Mouse (Mus musculus) hindbrain, embryonic 12.5 days (tissue): ENCODE data around the gene Serpinb6a. TPM values are rescaled to one million over a fixed set of nuclear protein-coding genes. Genes with fewer than 3 reads are reported as not detected.

ENCODE experiments used
- ATAC-seq: fragments of 200-750 bp; cut with Nextera tagmentation; 2 replicates; pipeline ENCODE4 v1.8.0; 2017; ENCODE audit warnings: moderate TSS enrichment; ENCODE audit not compliant: low FRiP score
- H3K27ac ChIP-seq: fragments of 300-500 bp; sonication (generic); 2 replicates; pipeline ENCODE4 v1.5.1; 2016; ENCODE audit warnings: mild to moderate bottlenecking
- H3K27me3 ChIP-seq: fragments of 300-500 bp; sonication (generic); 2 replicates; pipeline ENCODE4 v1.6.1; 2016; ENCODE audit warnings: mild to moderate bottlenecking
- H3K36me3 ChIP-seq: fragments of 300-500 bp; sonication (generic); 2 replicates; pipeline ENCODE4 v1.6.1; 2016; ENCODE audit warnings: mild to moderate bottlenecking
- H3K4me1 ChIP-seq: fragments of 300-500 bp; sonication (generic); 2 replicates; pipeline ENCODE4 v1.6.1; 2016
- H3K4me2 ChIP-seq: fragments of 300-500 bp; sonication (generic); replicated peaks from 2 replicates; pipeline ENCODE4 v1.6.1; 2016; ENCODE audit warnings: mild to moderate bottlenecking
- H3K4me3 ChIP-seq: fragments of 300-500 bp; sonication (generic); 2 replicates; pipeline ENCODE4 v1.5.1; 2016; ENCODE audit warnings: mild to moderate bottlenecking
- H3K9ac ChIP-seq: fragments of 300-500 bp; sonication (generic); 2 replicates; pipeline ENCODE4 v1.6.1; 2016; ENCODE audit warnings: mild to moderate bottlenecking, moderate library complexity
- H3K9me3 ChIP-seq: fragments of 300-500 bp; sonication (generic); replicated peaks from 2 replicates; pipeline ENCODE4 v1.6.1; 2016; ENCODE audit warnings: mild to moderate bottlenecking
- WGBS: fragments of 180-500 bp; shearing (Covaris S2); methylation state at CpG from one replicate; pipeline ENCODE4 v1.1.7; 2016; 5-methylcytosine and 5-hydroxymethylcytosine counted together
- polyA plus RNA-seq: library from polyadenylated mRNA; unstranded; fragments of >200 nt; fragmentation: Nextera tagmentation; extraction: Ambion mirVana; gene quantifications from 2 replicates; pipeline ENCODE4 v1.2.1, GENCODE M21; 2016

Gene Serpinb6a
- polyA plus RNA-seq, result 43.0 and 44.2 TPM in 2 replicates

DNA sequence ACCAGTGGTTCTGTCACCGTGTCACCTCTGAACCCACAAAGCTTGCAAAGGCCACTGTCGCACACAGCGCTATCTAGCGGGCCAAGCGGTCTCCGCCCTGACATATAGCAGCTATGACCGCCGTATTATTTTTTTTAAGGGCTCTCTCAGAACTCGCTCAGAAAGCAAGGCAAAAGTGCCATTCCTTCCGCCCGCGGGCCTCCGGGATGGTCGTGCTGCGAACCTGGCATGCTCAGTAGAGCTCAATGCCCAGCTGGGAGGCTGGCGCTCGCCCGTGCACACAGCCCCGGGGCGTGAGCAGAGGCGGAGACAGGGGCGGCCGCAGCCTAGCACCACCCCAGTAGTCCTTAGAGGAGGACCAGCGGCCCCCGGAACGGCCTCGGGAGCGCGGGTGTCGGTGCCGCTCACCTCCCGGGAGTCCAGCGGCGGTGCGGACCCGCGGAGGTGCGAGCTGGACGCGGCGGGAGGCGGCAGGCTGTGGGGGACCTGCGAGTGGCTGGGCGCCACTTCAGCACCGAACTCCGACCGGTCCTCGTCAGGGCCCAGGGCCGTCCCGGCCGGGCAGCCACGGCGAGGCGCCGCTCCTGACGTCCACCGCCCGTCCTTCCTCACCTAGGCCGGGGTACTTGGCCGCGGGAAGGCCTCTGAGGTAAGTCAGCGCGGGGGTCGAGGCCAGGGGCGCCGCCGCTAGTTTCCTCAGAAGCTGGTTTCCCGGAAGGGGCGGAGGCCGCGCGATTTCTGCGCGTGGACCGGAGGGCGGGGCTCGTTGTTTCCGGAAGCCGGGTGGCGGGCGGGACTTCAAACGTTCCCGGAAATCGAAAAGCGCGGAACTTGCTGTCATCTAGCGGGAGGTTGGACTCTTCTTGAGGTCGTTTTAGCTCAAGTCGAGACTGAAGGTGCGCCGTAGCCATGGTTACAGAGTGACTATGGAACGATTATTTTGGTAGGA is at the start of gene Serpinb6a, which contains the start of gene Ripk1:
TSS of gene Serpinb6a (minus strand) at position 737 of the 949 bp plus-strand sequence.
TSS of gene Ripk1 (plus strand) at position 306 of the 949 bp plus-strand sequence.
- Histone ChIP-seq H3K36me3 (0 out of 2 replicates have a peak, but pooled peaks cover 5% of the 10 kb centered on the region), H3K4me2 (peak within 1 kb of the TSS; percentile 74), H3K4me3 (peak within 1 kb of the TSS; percentile 97), H3K4me1 (peaks cover 12% of the 10 kb centered on the region), H3K9me3 (no peaks in the 10 kb centered on the region), H3K9ac (peak within 1 kb of the TSS; percentile 90), H3K27me3 (no peaks in the 10 kb centered on the region), H3K27ac (peak within 1 kb of the TSS; percentile 90)
- WGBS, result under 1% methylated on average over 92 of the region's 92 CpGs
- peak; percentile 97 for ATAC-seq

DNA sequence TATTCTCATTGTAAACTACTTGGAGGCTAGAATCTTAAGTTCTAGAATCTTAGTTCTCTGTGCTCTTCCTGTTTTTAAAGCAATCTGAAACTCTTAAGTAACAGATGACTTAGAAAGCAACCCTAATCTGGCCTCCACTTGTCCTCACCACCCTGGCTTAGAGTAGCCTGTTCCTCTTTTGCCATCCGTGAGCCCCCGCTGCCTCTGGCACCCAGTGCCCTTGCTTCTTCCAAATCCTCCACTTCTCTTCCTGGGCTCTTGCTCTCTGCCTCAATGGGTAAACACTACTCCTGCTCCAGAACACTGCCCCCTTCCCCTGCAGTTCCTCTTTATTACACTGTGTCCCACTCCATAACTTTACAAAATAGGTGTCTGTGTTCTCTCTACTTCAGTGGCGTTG is 49.1 kb upstream of the Serpinb6a start:
- Histone ChIP-seq H3K9me3 (0 out of 2 replicates have a peak, but pooled peaks cover 3% of the 10 kb centered on the region), H3K36me3 (peaks cover 37% of the 10 kb centered on the region)

DNA sequence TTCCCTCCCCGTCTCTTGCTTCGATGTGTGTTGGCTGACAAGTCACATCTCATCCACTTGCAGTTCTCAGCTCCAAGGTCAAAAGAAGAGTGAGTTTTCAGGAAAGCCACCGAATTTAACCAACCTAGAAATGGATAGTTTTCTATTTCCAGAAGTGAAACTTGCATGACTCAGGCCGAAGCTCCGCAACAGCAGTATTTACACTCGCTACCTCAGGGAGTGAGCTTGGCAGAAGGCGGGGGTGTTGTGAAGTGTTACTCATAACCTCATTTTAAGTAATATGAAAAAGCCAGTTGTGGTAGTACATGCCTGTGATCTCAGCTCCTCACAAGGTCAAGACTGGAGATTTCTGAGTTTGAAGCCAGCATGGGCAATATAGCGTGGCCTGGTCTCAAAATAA is 47.9 kb upstream of the Serpinb6a start:
- H3K27me3 ChIP-seq, result no peaks in the 10 kb centered on the region
- no peaks in the 10 kb centered on the region for H3K9me3 ChIP-seq
- H3K4me1 ChIP-seq, result no peaks in the 10 kb centered on the region
- 95% methylated on average over 8 of the region's 8 CpGs for WGBS
- H3K4me3 ChIP-seq, result no peak overlapping the region
- H3K36me3 ChIP-seq, result peaks cover 31% of the 10 kb centered on the region
- H3K27ac ChIP-seq, result no peak overlapping the region
- no peak overlapping the region for H3K4me2 ChIP-seq
- H3K9ac ChIP-seq, result no peak overlapping the region
- no peak for ATAC-seq

More for the DNA sequence above, 49.1 kb upstream of the Serpinb6a start:
- no peak for ATAC-seq
- H3K4me2 ChIP-seq, result no peak overlapping the region
- 94% methylated on average over 3 of the region's 3 CpGs for WGBS
- H3K27me3 ChIP-seq, result no peaks in the 10 kb centered on the region
- no peak overlapping the region for H3K9ac ChIP-seq
- H3K4me3 ChIP-seq, result no peak overlapping the region
- no peak overlapping the region for H3K27ac ChIP-seq
- H3K4me1 ChIP-seq, result no peaks in the 10 kb centered on the region

DNA sequence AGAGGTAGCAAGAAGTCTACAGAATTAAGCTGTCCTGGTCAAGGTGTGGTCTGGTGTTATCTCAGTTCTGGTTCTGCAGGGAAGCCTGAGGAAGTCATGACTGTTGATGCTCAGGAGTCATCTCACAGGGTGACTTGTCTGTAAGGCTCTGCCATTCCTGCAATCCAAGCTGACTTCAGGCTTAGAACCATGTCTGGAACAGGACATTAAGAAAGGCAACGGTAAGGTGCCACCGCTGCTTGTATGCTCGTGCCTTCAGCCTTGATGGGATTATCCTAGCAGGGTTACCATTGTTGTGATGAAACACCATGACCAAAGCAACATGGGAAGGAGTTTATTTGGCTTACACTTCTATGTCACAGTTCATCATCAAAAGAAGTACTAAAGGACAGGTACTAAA is 44.9 kb upstream of the Serpinb6a start:
- H3K4me3 ChIP-seq, result no peak overlapping the region
- ATAC-seq, result no peak
- no peak overlapping the region for H3K27ac ChIP-seq
- H3K9ac ChIP-seq, result no peak overlapping the region
- no peaks in the 10 kb centered on the region for H3K9me3 ChIP-seq
- H3K27me3 ChIP-seq, result no peaks in the 10 kb centered on the region
- H3K4me2 ChIP-seq, result no peak overlapping the region
- H3K36me3 ChIP-seq, result peaks cover 24% of the 10 kb centered on the region
- H3K4me1 ChIP-seq, result no peaks in the 10 kb centered on the region
- WGBS, result 88% methylated on average over 3 of the region's 3 CpGs

DNA sequence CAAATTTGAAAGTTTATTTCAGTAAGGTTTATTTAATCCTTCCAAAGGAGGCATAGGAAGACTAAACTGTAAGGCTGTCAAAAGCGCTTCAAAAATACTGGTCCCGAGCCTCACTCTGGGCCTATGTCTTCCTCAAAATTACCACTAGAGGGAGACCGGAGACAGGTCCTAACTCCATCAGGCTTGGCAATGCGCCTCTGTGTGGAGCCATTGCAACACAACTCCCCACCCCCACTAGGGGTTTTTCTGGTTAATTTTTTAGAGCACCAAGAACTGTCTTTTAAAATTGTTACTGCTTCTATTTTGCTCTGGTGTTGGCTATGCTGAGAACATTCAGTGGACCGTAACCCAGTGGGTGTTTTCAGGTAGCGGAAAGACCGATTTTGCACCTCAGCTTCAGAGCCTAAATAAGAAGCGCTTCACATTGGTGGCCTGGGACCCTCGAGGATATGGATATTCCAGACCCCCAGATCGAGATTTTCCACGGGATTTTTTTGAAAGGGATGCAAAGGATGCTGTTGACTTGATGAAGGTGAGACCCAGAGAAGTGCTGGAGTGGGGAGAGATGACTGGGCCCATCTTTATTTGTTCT is 43.9 kb upstream of the Serpinb6a start:
- no peaks in the 10 kb centered on the region for H3K27me3 ChIP-seq
- peaks cover 20% of the 10 kb centered on the region; the same call in 1 of the 2 replicates for H3K36me3 ChIP-seq
- H3K9me3 ChIP-seq, result no peaks in the 10 kb centered on the region
- no peak overlapping the region for H3K9ac ChIP-seq
- H3K4me1 ChIP-seq, result no peaks in the 10 kb centered on the region
- 42% methylated on average over 11 of the region's 11 CpGs for WGBS
- no peak overlapping the region for H3K4me2 ChIP-seq
- ATAC-seq, result peak; percentile 88
- H3K27ac ChIP-seq, result no peak overlapping the region
- H3K4me3 ChIP-seq, result no peak overlapping the region

DNA sequence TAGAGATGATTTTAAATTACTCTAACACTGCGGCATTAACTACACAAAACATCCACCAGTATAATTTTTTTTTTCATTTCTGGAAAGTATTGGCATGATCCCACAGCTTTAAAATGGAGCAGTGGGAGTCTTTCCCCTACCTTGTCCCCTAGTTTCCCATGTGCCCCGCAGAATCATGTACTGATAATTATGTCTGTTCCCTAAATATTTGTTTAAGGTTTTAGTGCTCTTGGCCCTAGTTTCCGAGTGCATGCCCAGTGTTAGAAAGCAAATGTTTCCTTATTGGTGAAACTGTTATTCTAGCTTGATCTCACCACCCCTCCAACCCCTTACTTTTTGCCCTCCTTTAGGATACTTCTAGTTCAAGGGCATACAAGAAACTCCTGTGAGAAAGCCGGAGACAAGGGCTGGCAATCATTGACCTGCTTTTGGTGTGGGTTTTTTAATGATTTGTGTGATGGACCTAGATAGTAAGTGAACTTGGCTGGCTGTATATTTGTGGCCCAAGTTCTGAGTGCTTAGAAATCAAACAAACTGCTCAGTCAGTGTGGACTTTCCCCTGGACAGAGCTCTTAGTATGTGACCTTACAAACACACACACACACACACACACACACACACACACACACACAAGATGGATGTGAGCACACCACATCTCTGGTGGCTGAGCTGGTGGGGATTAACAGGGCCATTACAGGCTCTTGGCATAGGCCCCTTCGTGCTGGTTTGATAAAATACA is 43.1 kb upstream of the Serpinb6a start:
- Histone ChIP-seq H3K9ac (no peak overlapping the region), H3K27me3 (no peaks in the 10 kb centered on the region), H3K4me3 (no peak overlapping the region), H3K27ac (no peak overlapping the region), H3K4me2 (no peak overlapping the region), H3K4me1 (no peaks in the 10 kb centered on the region), H3K9me3 (no peaks in the 10 kb centered on the region), H3K36me3 (peaks cover 14% of the 10 kb centered on the region; the same call in 1 of the 2 replicates)
- 73% methylated on average over 5 of the region's 5 CpGs for WGBS
- peak; percentile 59; the same call in 1 of the 2 replicates for ATAC-seq

DNA sequence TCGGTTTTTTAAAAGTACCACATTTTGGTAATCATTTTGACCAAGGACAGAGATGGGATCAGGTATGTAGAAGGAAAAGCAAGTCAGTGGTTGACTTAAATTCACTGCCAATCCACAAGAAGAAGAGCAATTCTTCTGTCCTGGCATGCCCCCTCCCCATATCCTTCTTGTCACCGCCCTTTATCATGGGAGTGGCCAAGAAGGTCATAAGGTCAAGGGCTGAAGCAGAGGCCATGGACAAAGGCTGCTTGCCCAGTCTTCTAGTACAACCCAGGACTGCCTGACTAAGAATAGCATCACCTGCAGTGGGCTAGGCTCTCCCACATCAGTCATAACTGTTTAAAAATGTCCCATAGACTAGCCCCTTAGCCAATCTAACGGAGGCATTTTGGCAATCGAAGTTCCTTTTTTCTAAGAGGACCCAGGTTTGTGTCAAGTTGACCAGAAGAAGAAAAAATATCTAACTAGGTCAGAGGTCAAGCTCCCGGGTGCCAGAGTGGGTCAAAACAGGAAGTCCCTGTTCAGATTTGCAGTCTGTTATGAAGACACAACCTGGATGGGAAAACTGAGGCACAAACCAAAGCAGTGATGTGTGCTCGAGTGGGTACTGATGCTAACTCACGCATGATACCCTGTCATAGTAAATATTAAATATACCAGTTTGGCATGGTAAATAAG is 41.3 kb upstream of the Serpinb6a start:
- H3K4me3 ChIP-seq, result no peak overlapping the region
- no peak overlapping the region for H3K27ac ChIP-seq
- ATAC-seq, result no peak
- peaks cover 4% of the 10 kb centered on the region; the same call in 1 of the 2 replicates for H3K9me3 ChIP-seq
- peaks cover 3% of the 10 kb centered on the region; the same call in 1 of the 2 replicates for H3K4me1 ChIP-seq
- peaks cover 10% of the 10 kb centered on the region; the same call in 1 of the 2 replicates for H3K36me3 ChIP-seq
- WGBS, result 77% methylated on average over 7 of the region's 7 CpGs
- no peak overlapping the region for H3K4me2 ChIP-seq
- H3K9ac ChIP-seq, result no peak overlapping the region
- no peaks in the 10 kb centered on the region for H3K27me3 ChIP-seq

DNA sequence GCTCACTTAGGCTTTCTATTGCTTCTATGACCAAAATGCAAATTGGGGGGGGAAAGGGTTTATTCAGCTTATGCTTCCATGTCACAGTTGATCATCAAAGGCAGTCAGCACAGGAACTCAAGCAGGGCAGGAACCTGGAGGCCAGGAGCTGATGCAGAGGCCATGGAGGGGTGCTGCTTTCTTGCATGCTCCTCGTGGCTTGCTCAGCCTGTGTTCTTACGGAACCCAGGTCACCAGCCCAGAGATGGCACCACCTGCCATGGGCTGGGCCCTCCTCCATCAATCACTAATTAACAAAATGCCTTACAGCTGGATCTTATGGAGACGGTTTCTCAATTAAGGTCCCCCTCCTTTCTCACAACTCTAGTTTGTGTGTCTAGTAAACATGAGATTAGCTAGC is 37.5 kb upstream of the Serpinb6a start:
- WGBS, result 92% methylated on average over 3 of the region's 3 CpGs

DNA sequence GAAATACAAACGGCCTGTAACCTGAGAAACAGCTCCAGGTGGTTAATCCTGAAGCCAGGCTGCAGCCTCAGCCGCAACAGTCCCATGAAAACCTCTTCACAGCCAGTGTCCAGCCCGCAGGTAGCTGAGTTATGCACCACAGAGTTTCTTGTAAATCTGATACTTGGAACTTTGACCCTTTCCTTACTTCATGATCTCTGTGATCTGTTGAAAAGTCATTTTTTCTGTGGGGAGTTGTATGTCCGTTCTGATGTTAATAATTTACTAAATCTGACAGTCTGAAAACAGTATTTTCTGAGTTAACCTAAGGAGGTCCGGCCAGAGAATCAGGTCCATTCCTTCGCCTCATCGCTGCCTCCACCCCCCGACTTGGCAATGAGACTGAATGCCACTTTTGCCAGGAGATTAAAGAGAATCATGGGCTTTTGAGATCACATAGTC is 36.3 kb upstream of the Serpinb6a start:
- ATAC-seq, result no peak
- Histone ChIP-seq H3K4me3 (peak overlapping the region; percentile 2; the same call in 1 of the 2 replicates), H3K27me3 (no peaks in the 10 kb centered on the region), H3K27ac (no peak overlapping the region), H3K36me3 (no peaks in the 10 kb centered on the region), H3K4me2 (peak overlapping the region; percentile 77), H3K4me1 (peaks cover 19% of the 10 kb centered on the region), H3K9me3 (peaks cover 4% of the 10 kb centered on the region; the same call in 1 of the 2 replicates), H3K9ac (no peak overlapping the region)
- 37% methylated on average over 8 of the region's 8 CpGs for WGBS

More for the DNA sequence above, 37.5 kb upstream of the Serpinb6a start:
- H3K4me3 ChIP-seq, result no peak overlapping the region
- peaks cover 19% of the 10 kb centered on the region for H3K4me1 ChIP-seq
- H3K9ac ChIP-seq, result no peak overlapping the region
- peaks cover 4% of the 10 kb centered on the region; the same call in 1 of the 2 replicates for H3K9me3 ChIP-seq
- ATAC-seq, result no peak
- H3K27me3 ChIP-seq, result no peaks in the 10 kb centered on the region
- 0 out of 2 replicates have a peak, but pooled peaks cover 3% of the 10 kb centered on the region for H3K36me3 ChIP-seq
- no peak overlapping the region for H3K4me2 ChIP-seq
- no peak overlapping the region for H3K27ac ChIP-seq

DNA sequence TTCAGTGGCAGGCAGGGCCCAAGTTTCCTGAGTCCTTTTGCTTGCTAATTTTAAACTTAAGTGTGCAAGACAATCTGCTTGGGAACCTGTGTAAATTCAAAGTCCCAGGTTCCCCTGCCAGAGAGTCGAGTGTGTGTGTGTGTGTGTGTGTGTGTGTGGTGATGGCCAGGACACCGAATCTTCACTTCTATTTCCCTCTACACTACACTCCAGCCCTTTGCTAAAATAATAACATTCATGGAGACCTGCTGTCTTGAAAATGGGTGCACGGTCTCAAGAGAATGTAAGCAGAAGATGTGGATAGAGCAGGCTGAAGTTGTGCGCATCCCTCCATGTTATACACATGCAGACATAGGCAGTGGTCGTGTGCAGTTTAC is 35.5 kb upstream of the Serpinb6a start:
- H3K4me3 ChIP-seq, result peak overlapping the region; percentile 65
- ATAC-seq, result peak; percentile 33
- H3K27ac ChIP-seq, result peak overlapping the region; percentile 84; the same call in 1 of the 2 replicates
- H3K36me3 ChIP-seq, result 0 out of 2 replicates have a peak, but pooled peaks cover under 1% of the 10 kb centered on the region
- peaks cover 19% of the 10 kb centered on the region for H3K4me1 ChIP-seq
- peaks cover 4% of the 10 kb centered on the region; the same call in 1 of the 2 replicates for H3K9me3 ChIP-seq
- H3K9ac ChIP-seq, result peak overlapping the region; percentile 80
- 50% methylated on average over 5 of the region's 5 CpGs for WGBS
- H3K4me2 ChIP-seq, result peak overlapping the region; percentile 77
- H3K27me3 ChIP-seq, result no peaks in the 10 kb centered on the region
